Mouse (Mus musculus) CH12.LX (cell line): ENCODE data around the gene Cabp2. TPM values are rescaled to one million over a fixed set of nuclear protein-coding genes. Genes with fewer than 3 reads are reported as not detected.

Source experiments
- DNase-seq: peaks from one replicate; pipeline ENCODE4 v3.0.0-alpha.2; 2013; ENCODE audit errors: extremely low read depth
- H3K27ac ChIP-seq: 2 replicates; pipeline ENCODE4 v1.5.1; 2012; ENCODE audit warnings: low read depth, mild to moderate bottlenecking, control low read depth, moderate library complexity; ENCODE audit not compliant: insufficient read depth
- H3K27me3 ChIP-seq: replicated peaks from 2 replicates; pipeline ENCODE3; 2012; ENCODE audit warnings: inconsistent platforms
- H3K36me3 ChIP-seq, 2 experiments: replicated peaks in 1 of 2; 2 replicates each; pipeline versions ENCODE3 to v1.6.1; 2012; ENCODE audit warnings: inconsistent platforms in 1 of 2, low read length in 1 of 2, mild to moderate bottlenecking in 1 of 2, mixed read lengths in 1 of 2, moderate library complexity in 1 of 2; ENCODE audit not compliant: control insufficient read depth in 1 of 2, insufficient read depth in 1 of 2
- H3K4me1 ChIP-seq, 2 experiments: 2 replicates each; pipeline ENCODE4 v1.6.1; 2012; ENCODE audit warnings: inconsistent platforms in 1 of 2, moderate library complexity in 1 of 2; ENCODE audit not compliant: insufficient read depth in 2 of 2, control insufficient read depth in 1 of 2
- H3K4me2 ChIP-seq: 2 replicates; pipeline ENCODE4 v1.6.1; 2012; ENCODE audit warnings: low read depth, mild to moderate bottlenecking, control low read depth; ENCODE audit not compliant: poor library complexity, insufficient read depth, severe bottlenecking
- H3K4me3 ChIP-seq, 3 experiments: fragments of 150-350 bp in 1 of 3; sonication (generic) in 1 of 3; replicated peaks in 1 of 3; 2 replicates each; pipeline versions ENCODE3 to v1.5.1; 2011 to 2012; ENCODE audit warnings: low read depth in 2 of 3, low read length in 2 of 3, mild to moderate bottlenecking in 2 of 3, moderate library complexity in 2 of 3, control low read depth in 1 of 3, improper control_type of control experiment in 1 of 3, inconsistent platforms in 1 of 3, mixed read lengths in 1 of 3; ENCODE audit not compliant: poor library complexity in 1 of 3
- H3K79me2 ChIP-seq: replicated peaks from 2 replicates; pipeline ENCODE4 v1.6.1; 2012; ENCODE audit warnings: mild to moderate bottlenecking, moderate library complexity; ENCODE audit not compliant: control insufficient read depth, poor library complexity, insufficient read depth, severe bottlenecking; ENCODE audit errors: extremely low read depth
- H3K9ac ChIP-seq: 2 replicates; pipeline ENCODE4 v1.6.1; 2012; ENCODE audit warnings: low read depth, mild to moderate bottlenecking, control low read depth, moderate library complexity; ENCODE audit not compliant: insufficient read depth
- H3K9me3 ChIP-seq: replicated peaks from 2 replicates; pipeline ENCODE3; 2012; ENCODE audit warnings: low read length, inconsistent platforms, mixed read lengths
- CHD1 ChIP-seq: IDR thresholded peaks from 2 replicates; pipeline ENCODE4 v1.6.1; 2012; ENCODE audit warnings: low read depth, low read length, improper control_type of control experiment, inconsistent platforms
- CTCF ChIP-seq, 2 experiments: IDR thresholded peaks in 1 of 2; conservative IDR thresholded peaks in 1 of 2; 2 replicates each; pipeline ENCODE4 v1.5.1; 2011 to 2012; ENCODE audit warnings: low read depth in 2 of 2, low read length in 2 of 2, improper control_type of control experiment in 1 of 2, inconsistent platforms in 1 of 2, mild to moderate bottlenecking in 1 of 2, moderate library complexity in 1 of 2
- E2F4 ChIP-seq: IDR thresholded peaks from 2 replicates; pipeline ENCODE4 v1.6.1; 2011; ENCODE audit warnings: low read depth, low read length, improper control_type of control experiment; ENCODE audit not compliant: insufficient replicate concordance
- ETS1 ChIP-seq: conservative IDR thresholded peaks from 2 replicates; pipeline ENCODE4 v1.6.1; 2012; ENCODE audit warnings: low read depth, mild to moderate bottlenecking, inconsistent platforms, low read length, improper control_type of control experiment, moderate library complexity
- HCFC1 ChIP-seq: IDR thresholded peaks from 2 replicates; pipeline ENCODE4 v1.6.1; 2012; ENCODE audit warnings: low read depth, mild to moderate bottlenecking, inconsistent platforms, low read length, improper control_type of control experiment
- IRF4 ChIP-seq: IDR thresholded peaks from 2 replicates; pipeline ENCODE4 v1.6.1; 2014; ENCODE audit warnings: low read depth, mild to moderate bottlenecking, inconsistent platforms, low read length, improper control_type of control experiment
- JUND ChIP-seq: conservative IDR thresholded peaks from 2 replicates; pipeline ENCODE4 v1.6.1; 2011; ENCODE audit warnings: low read depth, low read length, improper control_type of control experiment
- MAFK ChIP-seq: IDR thresholded peaks from 2 replicates; pipeline ENCODE4 v1.6.1; 2011; ENCODE audit warnings: low read length, improper control_type of control experiment; ENCODE audit not compliant: insufficient replicate concordance
- MAZ ChIP-seq: IDR thresholded peaks from 2 replicates; pipeline ENCODE4 v1.6.1; 2012; ENCODE audit warnings: low read depth, mild to moderate bottlenecking, inconsistent platforms, low read length, improper control_type of control experiment, moderate library complexity
- MXI1 ChIP-seq: IDR thresholded peaks from 2 replicates; pipeline ENCODE4 v1.6.1; 2011; ENCODE audit warnings: mild to moderate bottlenecking, low read depth, low read length, improper control_type of control experiment
- PAX5 ChIP-seq: IDR thresholded peaks from 2 replicates; pipeline ENCODE4 v1.6.1; 2012; ENCODE audit warnings: low read length, inconsistent platforms, mixed read lengths
- POLR2A ChIP-seq: IDR thresholded peaks from 2 replicates; pipeline ENCODE4 v1.6.1; 2011; ENCODE audit warnings: low read depth, mild to moderate bottlenecking, improper control_type of control experiment, low read length
- POLR2AphosphoS2 ChIP-seq: IDR thresholded peaks from 2 replicates; pipeline ENCODE4 v1.6.1; 2011; ENCODE audit warnings: low read depth, low read length, improper control_type of control experiment
- RAD21 ChIP-seq: IDR thresholded peaks from 2 replicates; pipeline ENCODE4 v1.6.1; 2011; ENCODE audit warnings: low read depth, mild to moderate bottlenecking, low read length, improper control_type of control experiment, moderate library complexity
- SMC3 ChIP-seq: IDR thresholded peaks from 2 replicates; pipeline ENCODE4 v1.6.1; 2011; ENCODE audit warnings: low read depth, low read length, improper control_type of control experiment
- TCF12 ChIP-seq: IDR thresholded peaks from 2 replicates; pipeline ENCODE4 v1.6.1; 2014; ENCODE audit warnings: low read depth, mild to moderate bottlenecking, inconsistent platforms, low read length, improper control_type of control experiment
- ZC3H11A ChIP-seq: IDR thresholded peaks from 2 replicates; pipeline ENCODE4 v1.6.1; 2012; ENCODE audit warnings: low read depth, mild to moderate bottlenecking, inconsistent platforms, low read length, improper control_type of control experiment
- ZKSCAN1 ChIP-seq: IDR thresholded peaks from 2 replicates; pipeline ENCODE4 v1.6.1; 2012; ENCODE audit warnings: low read depth, inconsistent platforms, low read length, improper control_type of control experiment, borderline replicate concordance
- ZNF384 ChIP-seq: IDR thresholded peaks from 2 replicates; pipeline ENCODE4 v1.6.1; 2012; ENCODE audit warnings: low read depth, low read length, improper control_type of control experiment, inconsistent platforms
- dilution Hi-C: fragments of 300-500 bp; cut with MboI; formaldehyde crosslinking; loops from 2 replicates; pipeline ENCODE4 v1.14.3; 2020; ENCODE audit warnings: low sequenced_read_pairs; ENCODE audit not compliant: extremely low pct_unique_long_range_greater_than_20kb, extremely low pct_ligation_motif_present
- in situ Hi-C: fragments of 300-500 bp; cut with MboI; formaldehyde crosslinking; loops from 3 replicates; pipeline ENCODE4 v1.14.3; 2019; ENCODE audit warnings: low sequenced_read_pairs, low pct_ligation_motif_present, low pct_unique_long_range_greater_than_20kb, mixed read lengths
- polyA plus RNA-seq: library from polyadenylated mRNA; unstranded; fragments of >175 nt; gene quantifications from 2 replicates; pipeline ENCODE4 v1.2.1, GENCODE M21; 2012; ENCODE audit warnings: low read depth; ENCODE audit not compliant: insufficient read length
- total RNA-seq, 2 experiments: library from RNA; depleted of rRNA; stranded (reverse); fragments of 300-350 nt in 1 of 2; fragments of >200 nt in 1 of 2; gene quantifications; 2 replicates each; pipeline ENCODE4 v1.2.3; 2012 to 2014

Cabp2 gene
- total and polyA plus RNA-seq, 3 experiments, result not detected

DNA sequence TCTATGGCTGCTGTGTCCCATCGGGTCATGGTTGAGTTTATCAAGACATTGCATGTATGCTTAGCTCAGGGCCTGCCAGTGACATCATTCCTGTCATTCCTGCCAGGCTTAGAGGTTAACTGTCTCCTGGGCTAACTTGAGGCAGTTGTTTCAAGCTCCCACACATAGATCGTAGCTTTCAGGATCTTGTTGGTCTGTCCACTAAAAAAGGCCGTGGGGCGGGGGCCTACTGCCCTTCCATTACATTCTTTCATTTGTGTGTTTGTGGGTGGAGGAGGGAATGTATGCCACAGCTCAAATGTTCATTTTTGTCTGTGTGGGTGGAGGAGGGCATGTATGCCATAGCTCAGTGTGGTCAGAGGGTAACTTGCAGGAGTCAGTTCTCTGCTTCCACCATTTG lies 48.7 kb downstream of the Cabp2 start:
- Histone ChIP-seq H3K36me3 (peaks cover 36 to 56% of the 10 kb centered on the region in 2 experiments), H3K9me3 (no peaks in the 10 kb centered on the region), H3K9ac (no peak overlapping the region), H3K4me3 (no peak overlapping the region), H3K27ac (no peak overlapping the region), H3K4me2 (no peak overlapping the region), H3K4me1 (peaks cover 18 to 76% of the 10 kb centered on the region in 2 experiments), H3K79me2 (peaks cover 27% of the 10 kb centered on the region), H3K27me3 (no peaks in the 10 kb centered on the region)
- no peak for DNase-seq
- TF ChIP-seq E2F4, result no peak
- TF ChIP-seq ZKSCAN1, result no peak
- no peak for TF ChIP-seq ZNF384
- TF ChIP-seq IRF4, result no peak
- no peak for TF ChIP-seq MAFK
- no peak for TF ChIP-seq JUND
- TF ChIP-seq MXI1, result no peak
- TF ChIP-seq MAZ, result no peak
- no peak for TF ChIP-seq HCFC1
- TF ChIP-seq CTCF (conservative IDR thresholded peaks at IDR 0.05 in 1 of 2, IDR thresholded peaks at IDR 0.05 in 1 of 2; ENCODE audit: low read depth in 2 of 2, low read length in 2 of 2), result no peak
- TF ChIP-seq ZC3H11A, result no peak
- no peak for TF ChIP-seq ETS1
- no peak for TF ChIP-seq PAX5
- TF ChIP-seq CHD1, result no peak
- TF ChIP-seq POLR2AphosphoS2, result no peak
- in situ Hi-C loops, result no loop called here
- dilution Hi-C loops, result no loop called here

DNA sequence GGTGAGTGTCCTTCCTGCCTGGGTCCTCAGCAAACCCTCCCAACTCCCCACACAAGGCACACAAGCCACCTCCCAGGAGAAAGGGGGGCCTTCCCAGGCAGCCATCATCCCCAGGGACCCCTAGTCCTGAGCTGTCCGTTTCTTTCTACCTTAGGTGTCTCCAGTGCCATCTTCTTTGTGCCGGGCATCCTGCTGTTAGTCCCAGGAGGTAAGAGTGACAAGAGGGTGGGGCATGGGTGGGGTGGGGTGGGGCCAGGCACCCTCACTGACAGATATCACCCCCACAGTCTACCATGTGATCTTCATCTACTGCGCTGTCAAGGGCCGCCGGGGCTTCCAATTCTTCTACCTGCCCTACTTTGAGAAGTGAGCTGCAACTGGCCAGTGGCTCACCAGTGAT lies 49.7 kb downstream of the Cabp2 start:
- Histone ChIP-seq H3K9me3 (no peaks in the 10 kb centered on the region), H3K4me3 (no peak overlapping the region), H3K36me3 (peaks cover 36 to 56% of the 10 kb centered on the region in 2 experiments), H3K9ac (no peak overlapping the region), H3K79me2 (peaks cover 26% of the 10 kb centered on the region), H3K27me3 (no peaks in the 10 kb centered on the region), H3K4me2 (no peak overlapping the region), H3K4me1 (peaks cover 19 to 78% of the 10 kb centered on the region in 2 experiments), H3K27ac (no peak overlapping the region)
- TF ChIP-seq POLR2A (no peak), POLR2AphosphoS2 (no peak)
- in situ Hi-C loops (no loop called here), dilution Hi-C loops (no loop called here)
- DNase-seq, result no peak

DNA sequence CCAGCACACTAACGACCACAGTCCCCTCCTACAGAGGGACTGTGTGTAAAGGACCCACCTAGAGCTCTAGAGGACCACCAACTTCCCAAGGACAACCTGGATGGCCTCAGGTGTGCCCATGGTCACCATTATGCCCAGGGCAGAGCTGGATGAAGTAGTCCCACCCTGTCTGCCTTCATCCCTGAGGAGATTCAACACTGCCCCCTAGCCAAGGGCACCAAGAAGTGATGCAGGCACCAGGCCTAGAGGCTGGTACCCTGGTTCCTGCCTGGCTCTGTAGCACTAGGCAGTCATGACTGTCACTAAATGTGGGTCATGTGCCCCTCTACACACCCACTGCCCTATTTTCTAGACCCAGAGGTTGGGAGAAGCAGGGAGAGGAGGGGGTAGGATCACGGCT lies 50.4 kb downstream of the Cabp2 start:
- in situ Hi-C loops, result no loop called here
- H3K4me1 ChIP-seq, result peaks cover 23 to 82% of the 10 kb centered on the region in 2 experiments
- peaks cover 19% of the 10 kb centered on the region for H3K79me2 ChIP-seq
- DNase-seq, result no peak
- H3K27ac ChIP-seq, result 0 out of 2 replicates have a peak overlapping the region, but pooled peaks have one; percentile 16
- H3K4me2 ChIP-seq, result no peak overlapping the region
- H3K9me3 ChIP-seq, result no peaks in the 10 kb centered on the region
- no peak overlapping the region for H3K9ac ChIP-seq
- TF ChIP-seq TCF12 (no peak), MAZ (no peak), CTCF (conservative IDR thresholded peaks at IDR 0.05 in 1 of 2, IDR thresholded peaks at IDR 0.05 in 1 of 2; ENCODE audit: low read depth in 2 of 2, low read length in 2 of 2) (peak in 1 of 2 experiments; percentile 61; a peak in 2 of 4 replicates), RAD21 (peak; percentile 44), SMC3 (peak; percentile 44)
- no peaks in the 10 kb centered on the region for H3K27me3 ChIP-seq
- peaks cover 36 to 59% of the 10 kb centered on the region in 2 experiments for H3K36me3 ChIP-seq
- H3K4me3 ChIP-seq, result no peak overlapping the region
- dilution Hi-C loops, result no loop called here
